Mouse (Mus musculus) spleen, adult 2 months (tissue): ENCODE measurements around the gene Arhgef15.

Source experiments
- CTCF ChIP-seq: fragments of 200-500 bp; IDR thresholded peaks from 2 replicates; pipeline ENCODE4 v1.5.1; 2011; ENCODE audit warnings: mild to moderate bottlenecking, inconsistent platforms; ENCODE audit not compliant: insufficient read depth, insufficient read length, insufficient replicate concordance; ENCODE audit errors: extremely low read depth
- POLR2A ChIP-seq: fragments of 200-500 bp; IDR thresholded peaks from 2 replicates; pipeline ENCODE4 v1.6.1; 2011; ENCODE audit warnings: low read depth, low read length, inconsistent platforms

GRCm38 (mm10) chr11:68956697-68957096, 583 bp downstream of the Arhgef15 start:
- TF ChIP-seq CTCF: no peak
- no peak for TF ChIP-seq POLR2A
